Mouse (Mus musculus) heart, embryonic 10.5 days (tissue): ENCODE data around the gene Prmt7. TPM values are rescaled to one million over a fixed set of nuclear protein-coding genes. Genes with fewer than 3 reads are reported as not detected.

Experiments used
- DNase-seq: peaks from one replicate; pipeline ENCODE4 v3.0.0-alpha.2; 2017; ENCODE audit warnings: low spot score
- H3K27ac ChIP-seq: fragments of 300-500 bp; sonication (generic); 2 replicates; pipeline ENCODE4 v1.5.1; 2016; ENCODE audit warnings: mild to moderate bottlenecking
- H3K27me3 ChIP-seq: fragments of 300-500 bp; sonication (generic); 2 replicates; pipeline ENCODE4 v1.6.1; 2016; ENCODE audit warnings: mild to moderate bottlenecking; ENCODE audit not compliant: poor library complexity, insufficient read depth, severe bottlenecking
- H3K36me3 ChIP-seq: fragments of 300-500 bp; sonication (generic); 2 replicates; pipeline ENCODE4 v1.6.1; 2016; ENCODE audit warnings: mild to moderate bottlenecking, moderate library complexity
- H3K4me1 ChIP-seq: fragments of 300-500 bp; sonication (generic); 2 replicates; pipeline ENCODE4 v1.6.1; 2016; ENCODE audit warnings: mild to moderate bottlenecking
- H3K4me3 ChIP-seq: fragments of 300-500 bp; sonication (generic); 2 replicates; pipeline ENCODE4 v1.5.1; 2016; ENCODE audit warnings: mild to moderate bottlenecking, moderate library complexity
- H3K9me3 ChIP-seq: fragments of 300-500 bp; sonication (generic); 2 replicates; pipeline ENCODE4 v1.6.1; 2016; ENCODE audit warnings: mild to moderate bottlenecking, moderate library complexity
- WGBS: fragments of 180-500 bp; shearing (Covaris S2); methylation state at CpG from one replicate; pipeline ENCODE4 v1.1.7; 2016; 5-methylcytosine and 5-hydroxymethylcytosine counted together
- polyA plus RNA-seq: library from polyadenylated mRNA; unstranded; fragments of >200 nt; fragmentation: Nextera tagmentation; extraction: Ambion mirVana; gene quantifications from 2 replicates; pipeline ENCODE4 v1.2.1, GENCODE M21; 2016

Prmt7 gene
- polyA plus RNA-seq, 1 experiment from 2014 or later: 63.9 TPM

GRCm38 (mm10) chr8:106234567-106235261 lies 24.0 kb downstream of the Prmt7 start:
- Histone ChIP-seq H3K27me3 (no peaks in the 10 kb centered on the region), H3K27ac (no peak overlapping the region), H3K4me1 (no peaks in the 10 kb centered on the region), H3K4me3 (no peak overlapping the region), H3K36me3 (peaks cover 73% of the 10 kb centered on the region), H3K9me3 (no peaks in the 10 kb centered on the region)
- no peak for DNase-seq
- 90% methylated on average over 17 of the region's 17 CpGs for WGBS

GRCm38 (mm10) chr8:106237106-106237505 lies 26.4 kb downstream of the Prmt7 start:
- 92% methylated on average over 5 of the region's 5 CpGs for WGBS
- H3K27me3 ChIP-seq: no peaks in the 10 kb centered on the region
- DNase-seq: no peak

GRCm38 (mm10) chr8:106250186-106250585 lies 39.5 kb downstream of the Prmt7 start:
- peaks cover 27% of the 10 kb centered on the region for H3K4me1 ChIP-seq
- 49% methylated on average over 4 of the region's 4 CpGs for WGBS
- no peak overlapping the region for H3K4me3 ChIP-seq
- H3K36me3 ChIP-seq: peaks cover 83% of the 10 kb centered on the region
- no peak overlapping the region for H3K27ac ChIP-seq
- no peak for DNase-seq
- no peaks in the 10 kb centered on the region for H3K9me3 ChIP-seq
- H3K27me3 ChIP-seq: no peaks in the 10 kb centered on the region

More at GRCm38 (mm10) chr8:106237106-106237505, 26.4 kb downstream of the Prmt7 start:
- H3K4me3 ChIP-seq: no peak overlapping the region
- no peaks in the 10 kb centered on the region for H3K9me3 ChIP-seq
- peaks cover 80% of the 10 kb centered on the region for H3K36me3 ChIP-seq
- H3K27ac ChIP-seq: no peak overlapping the region
- no peaks in the 10 kb centered on the region for H3K4me1 ChIP-seq

- no peaks in the 10 kb centered on the region for H3K9me3 ChIP-seq
- peaks cover 14% of the 10 kb centered on the region for H3K36me3 ChIP-seq
- no peaks in the 10 kb centered on the region for H3K27me3 ChIP-seq
- WGBS: 25% methylated on average over 1 of the region's 1 CpGs
- H3K27ac ChIP-seq: no peak overlapping the region
- H3K4me1 ChIP-seq: peaks cover 53% of the 10 kb centered on the region
- H3K4me3 ChIP-seq: no peak overlapping the region
- no peak for DNase-seq
Measured at GRCm38 (mm10) chr8:106258169-106258568, 47.4 kb downstream of the Prmt7 start.

GRCm38 (mm10) chr8:106259579-106260255 lies 49.0 kb downstream of the Prmt7 start:
- Histone ChIP-seq H3K4me1 (peaks cover 59% of the 10 kb centered on the region), H3K36me3 (peaks cover 5% of the 10 kb centered on the region; the same call in 1 of the 2 replicates), H3K27ac (no peak overlapping the region), H3K9me3 (no peaks in the 10 kb centered on the region), H3K27me3 (no peaks in the 10 kb centered on the region), H3K4me3 (no peak overlapping the region)
- WGBS: 88% methylated on average over 10 of the region's 10 CpGs
- DNase-seq: no peak

GRCm38 (mm10) chr8:106260894-106261293 lies 50.2 kb downstream of the Prmt7 start:
- peaks cover 53% of the 10 kb centered on the region for H3K4me1 ChIP-seq
- H3K27me3 ChIP-seq: no peaks in the 10 kb centered on the region
- H3K9me3 ChIP-seq: no peaks in the 10 kb centered on the region
- H3K36me3 ChIP-seq: peaks cover 5% of the 10 kb centered on the region; the same call in 1 of the 2 replicates
- 81% methylated on average over 4 of the region's 4 CpGs for WGBS
- H3K27ac ChIP-seq: no peak overlapping the region
- DNase-seq: no peak
- no peak overlapping the region for H3K4me3 ChIP-seq

- no peak overlapping the region for H3K4me3 ChIP-seq
- no peak overlapping the region for H3K27ac ChIP-seq
- no peak for DNase-seq
- WGBS: 50% methylated on average over 5 of the region's 5 CpGs
- peaks cover 41% of the 10 kb centered on the region for H3K4me1 ChIP-seq
- H3K36me3 ChIP-seq: peaks cover 5% of the 10 kb centered on the region; the same call in 1 of the 2 replicates
- no peaks in the 10 kb centered on the region for H3K9me3 ChIP-seq
- H3K27me3 ChIP-seq: no peaks in the 10 kb centered on the region
Measured at GRCm38 (mm10) chr8:106262343-106262742, 51.6 kb downstream of the Prmt7 start.

GRCm38 (mm10) chr8:106263928-106264327 lies 53.2 kb downstream of the Prmt7 start:
- Histone ChIP-seq H3K9me3 (no peaks in the 10 kb centered on the region), H3K4me3 (no peak overlapping the region), H3K36me3 (peaks cover 5% of the 10 kb centered on the region; the same call in 1 of the 2 replicates), H3K27me3 (peaks cover 4% of the 10 kb centered on the region; the same call in 1 of the 2 replicates), H3K27ac (no peak overlapping the region), H3K4me1 (peaks cover 44% of the 10 kb centered on the region)
- DNase-seq: no peak
- 93% methylated on average over 4 of the region's 4 CpGs for WGBS

GRCm38 (mm10) chr8:106265398-106265797 lies 54.7 kb downstream of the Prmt7 start:
- 86% methylated on average over 17 of the region's 17 CpGs for WGBS
- Histone ChIP-seq H3K4me3 (no peak overlapping the region), H3K4me1 (peaks cover 58% of the 10 kb centered on the region), H3K36me3 (no peaks in the 10 kb centered on the region), H3K27ac (peak overlapping the region; percentile 16; the same call in 1 of the 2 replicates), H3K27me3 (peaks cover 5% of the 10 kb centered on the region; the same call in 1 of the 2 replicates), H3K9me3 (no peaks in the 10 kb centered on the region)
- DNase-seq: no peak

- DNase-seq: no peak
- H3K27me3 ChIP-seq: peaks cover 5% of the 10 kb centered on the region; the same call in 1 of the 2 replicates
- 68% methylated on average over 5 of the region's 5 CpGs for WGBS
- no peaks in the 10 kb centered on the region for H3K9me3 ChIP-seq
- H3K27ac ChIP-seq: peak overlapping the region; percentile 62; the same call in 1 of the 2 replicates
- no peak overlapping the region for H3K4me3 ChIP-seq
- no peaks in the 10 kb centered on the region for H3K36me3 ChIP-seq
- peaks cover 63% of the 10 kb centered on the region for H3K4me1 ChIP-seq
Measured at GRCm38 (mm10) chr8:106268710-106269346, 58.1 kb downstream of the Prmt7 start.

- Histone ChIP-seq H3K27me3 (peaks cover 5% of the 10 kb centered on the region; the same call in 1 of the 2 replicates), H3K4me3 (peak overlapping the region; percentile 7; the same call in 1 of the 2 replicates), H3K4me1 (peaks cover 53% of the 10 kb centered on the region), H3K9me3 (no peaks in the 10 kb centered on the region), H3K27ac (peak overlapping the region; percentile 82), H3K36me3 (no peaks in the 10 kb centered on the region)
- no peak for DNase-seq
- 35% methylated on average over 5 of the region's 5 CpGs for WGBS
Measured at GRCm38 (mm10) chr8:106270804-106271203, 60.1 kb downstream of the Prmt7 start.

- peaks cover 53% of the 10 kb centered on the region for H3K4me1 ChIP-seq
- no peak for DNase-seq
- no peaks in the 10 kb centered on the region for H3K36me3 ChIP-seq
- 27% methylated on average over 4 of the region's 4 CpGs for WGBS
- peak overlapping the region; percentile 13; the same call in 1 of the 2 replicates for H3K4me3 ChIP-seq
- H3K9me3 ChIP-seq: no peaks in the 10 kb centered on the region
- peaks cover 5% of the 10 kb centered on the region; the same call in 1 of the 2 replicates for H3K27me3 ChIP-seq
- H3K27ac ChIP-seq: peak overlapping the region; percentile 82
Measured at GRCm38 (mm10) chr8:106271378-106271777, 60.6 kb downstream of the Prmt7 start.

- H3K27me3 ChIP-seq: peaks cover 8% of the 10 kb centered on the region; the same call in 1 of the 2 replicates
- H3K4me1 ChIP-seq: peaks cover 51% of the 10 kb centered on the region
- no peak for DNase-seq
- no peaks in the 10 kb centered on the region for H3K36me3 ChIP-seq
- 84% methylated on average over 3 of the region's 3 CpGs for WGBS
- H3K4me3 ChIP-seq: no peak overlapping the region
- H3K9me3 ChIP-seq: no peaks in the 10 kb centered on the region
- peak overlapping the region; percentile 82 for H3K27ac ChIP-seq
Measured at GRCm38 (mm10) chr8:106273468-106273867, 62.7 kb downstream of the Prmt7 start.
